Mouse (Mus musculus) heart, postnatal 25 days (tissue): Measurements from ENCODE around the gene Fgfr2. TPM values are rescaled to one million over a fixed set of nuclear protein-coding genes. Genes with fewer than 3 reads are reported as not detected.

Source experiments
- DNase-seq: peaks from one replicate; pipeline ENCODE4 v3.0.0; 2022; ENCODE audit warnings: low spot score
- intact Hi-C: fragments of 180-260 bp; cut with DNase I; formaldehyde crosslinking; loops from one replicate; pipeline ENCODE4 v1.15.1; 2025
- total RNA-seq, 2 experiments: library from RNA; stranded (reverse); gene quantifications; 2 replicates each; pipeline ENCODE4 v1.2.3; 2021

The Fgfr2 gene
- total RNA-seq, 2 experiments from 2014 or later, result 1.7 to 1.8 TPM

GRCm38 (mm10) chr7:132286630-132287339, 836.4 kb downstream of the Fgfr2 start:
- no peak for DNase-seq
- intact Hi-C loops, result no loop called here

- intact Hi-C loops, result loop anchor here (2.0 kb wide), 1 partner anchor 40 kb away; no protein-coding TSS in a partner anchor
These were observed 838.4 kb downstream of the Fgfr2 start for GRCm38 (mm10) chr7:132284795-132285194.

DNA sequence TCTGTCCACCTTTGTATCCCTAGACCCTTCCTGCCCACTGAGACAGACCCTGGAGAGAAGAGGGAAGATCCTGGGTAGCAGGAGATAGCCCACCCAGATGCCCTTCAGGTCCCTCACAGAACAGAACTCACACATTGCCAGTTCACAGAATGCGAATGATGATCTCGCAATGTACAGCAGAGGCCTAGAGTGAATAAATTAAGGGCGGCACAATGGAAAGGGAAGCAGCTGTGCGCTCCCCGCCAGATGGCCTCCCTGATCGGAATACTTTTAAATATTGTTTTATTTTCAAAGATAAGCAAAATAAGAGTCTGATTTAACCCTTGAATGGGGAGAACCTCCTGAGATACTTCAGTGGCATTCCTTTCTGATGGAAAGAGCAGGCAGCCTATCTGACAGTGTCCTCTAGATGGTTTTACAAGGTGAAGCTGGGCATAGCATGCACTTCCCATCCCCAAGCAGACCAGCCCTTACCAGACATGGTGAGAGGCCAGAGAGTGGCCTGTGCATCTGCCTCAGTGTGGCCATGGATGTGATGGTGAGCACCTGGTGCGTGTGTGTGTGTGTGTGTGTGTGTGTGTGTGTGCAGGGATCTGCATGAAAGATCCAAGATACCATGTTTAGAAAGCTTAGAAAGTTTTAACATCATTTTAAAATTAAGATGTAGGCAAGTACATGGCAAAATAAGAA, 839.0 kb downstream of the Fgfr2 start:
- DNase-seq, result no peak
- intact Hi-C loops, result loop anchor here (2.0 kb wide), 1 partner anchor 39 kb away; no protein-coding TSS in a partner anchor

More at GRCm38 (mm10) chr7:132284795-132285194, 838.4 kb downstream of the Fgfr2 start:
- DNase-seq, result no peak

- intact Hi-C loops, result no loop called here
- no peak for DNase-seq
These were observed 840.6 kb downstream of the Fgfr2 start for GRCm38 (mm10) chr7:132282576-132282975.

- intact Hi-C loops, result no loop called here
- no peak for DNase-seq
These were observed 841.0 kb downstream of the Fgfr2 start for GRCm38 (mm10) chr7:132282161-132282560.

DNA sequence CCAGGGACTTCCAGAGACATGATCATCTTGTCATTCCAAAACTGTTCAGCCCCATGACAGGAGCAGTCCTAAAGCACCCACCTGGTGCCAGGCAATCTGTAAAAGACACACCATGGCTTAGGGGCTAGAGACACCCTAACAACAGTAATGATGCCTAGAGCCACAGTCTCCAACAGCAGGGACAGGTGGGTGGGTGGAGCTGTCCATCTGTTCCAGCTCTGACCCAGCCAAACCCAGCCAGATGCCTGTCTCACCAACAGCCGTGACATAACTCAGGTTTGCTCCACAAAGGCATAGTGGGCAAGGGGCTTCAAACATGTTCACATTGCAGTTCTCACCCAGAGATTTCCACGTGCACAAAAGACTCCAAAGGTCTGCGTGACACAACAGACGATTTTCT, 841.4 kb downstream of the Fgfr2 start:
- intact Hi-C loops, result no loop called here
- DNase-seq, result no peak

DNA sequence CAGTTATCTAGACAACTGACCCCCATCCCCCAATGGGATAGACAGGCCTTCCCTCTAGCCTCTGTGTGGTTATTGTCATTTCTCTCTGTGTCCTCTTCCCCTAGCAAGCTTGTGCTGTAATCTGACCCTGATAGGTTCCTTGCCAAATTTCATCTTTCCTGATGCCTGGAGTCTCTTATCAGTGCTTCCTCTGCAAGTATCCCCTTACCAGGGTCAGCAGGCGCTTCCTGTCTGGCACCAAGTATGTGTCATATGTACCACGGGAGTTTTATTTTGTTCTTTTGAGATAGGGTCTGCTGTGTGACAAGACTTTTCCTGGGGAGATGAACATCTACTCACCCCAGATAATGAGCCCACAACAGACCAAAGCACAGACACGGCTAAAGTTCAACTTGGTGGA, 844.5 kb downstream of the Fgfr2 start:
- DNase-seq, result no peak
- intact Hi-C loops, result no loop called here

- intact Hi-C loops, result no loop called here
- DNase-seq, result no peak
These were observed 846.9 kb downstream of the Fgfr2 start for GRCm38 (mm10) chr7:132276287-132276686.

DNA sequence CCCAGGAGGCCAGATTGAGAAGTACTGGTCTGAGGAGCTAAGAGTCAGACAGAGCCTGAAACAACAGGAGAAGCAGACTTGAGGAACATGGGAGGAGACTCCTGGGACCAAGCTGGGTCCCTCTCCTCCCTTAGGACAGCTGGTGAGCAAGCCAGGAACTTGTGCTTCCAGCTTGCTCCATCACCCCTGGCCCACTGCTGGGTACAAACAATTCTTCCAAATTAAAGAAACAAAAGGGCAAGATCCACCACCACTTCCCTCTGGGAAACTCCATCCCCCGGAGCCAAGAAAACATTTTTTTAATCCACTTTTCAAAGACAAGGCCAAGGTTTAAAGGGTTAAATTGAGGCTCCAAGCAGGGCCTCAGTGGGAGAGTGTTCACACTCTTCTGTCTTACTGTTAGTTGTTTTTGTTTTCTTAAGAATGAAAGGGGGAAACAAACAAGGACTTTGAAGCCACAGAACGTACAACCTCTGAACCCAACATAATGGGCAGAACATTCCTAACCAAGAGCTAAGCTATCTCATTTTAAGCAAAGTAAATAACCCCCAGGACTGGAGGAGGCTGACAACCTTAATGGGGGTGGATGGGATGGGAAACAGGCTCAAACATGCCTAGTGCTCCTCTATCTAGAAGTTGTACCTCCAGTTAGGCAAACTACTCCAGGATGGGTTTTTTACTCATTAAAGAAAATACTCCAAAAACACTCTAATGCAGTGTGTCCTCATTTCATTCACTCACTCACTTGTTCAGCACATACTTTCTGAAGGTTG, 849.2 kb downstream of the Fgfr2 start:
- DNase-seq, result no peak
- intact Hi-C loops, result no loop called here

- no peak for DNase-seq
- intact Hi-C loops, result no loop called here
These were observed 850.2 kb downstream of the Fgfr2 start for GRCm38 (mm10) chr7:132272984-132273383.

GRCm38 (mm10) chr7:132270364-132270763, 852.8 kb downstream of the Fgfr2 start:
- intact Hi-C loops, result no loop called here
- DNase-seq, result no peak

- no peak for DNase-seq
- intact Hi-C loops, result no loop called here
These were observed 853.5 kb downstream of the Fgfr2 start for GRCm38 (mm10) chr7:132269661-132270060.

- intact Hi-C loops, result no loop called here
- no peak for DNase-seq
These were observed 855.2 kb downstream of the Fgfr2 start for GRCm38 (mm10) chr7:132267721-132268498.

DNA sequence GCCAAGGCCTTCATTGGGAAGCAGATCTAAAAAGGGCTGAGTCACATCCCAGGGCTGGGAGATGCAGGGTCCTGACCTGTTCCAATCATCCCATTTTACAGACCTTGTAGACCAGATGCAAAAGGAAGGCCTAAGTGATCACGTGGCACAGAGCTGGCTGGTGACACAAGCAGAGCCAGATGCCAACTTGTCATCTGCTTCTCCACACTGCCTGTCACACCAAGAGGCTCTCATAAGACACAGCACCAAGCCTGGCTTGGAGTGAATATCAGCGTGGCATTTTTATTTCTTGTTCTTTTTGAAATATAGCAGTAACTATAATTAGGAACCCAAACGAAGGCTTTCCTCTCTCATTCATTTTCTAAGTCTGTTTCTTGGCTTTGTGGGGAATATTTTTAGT, 858.4 kb downstream of the Fgfr2 start:
- DNase-seq, result no peak
- intact Hi-C loops, result no loop called here

- DNase-seq, result no peak
- intact Hi-C loops, result no loop called here
These were observed 860.0 kb downstream of the Fgfr2 start for GRCm38 (mm10) chr7:132263186-132263585.

GRCm38 (mm10) chr7:132262696-132263095, 860.5 kb downstream of the Fgfr2 start:
- DNase-seq, result no peak
- intact Hi-C loops, result no loop called here

- DNase-seq, result no peak
- intact Hi-C loops, result no loop called here
These were observed 861.3 kb downstream of the Fgfr2 start for GRCm38 (mm10) chr7:132261885-132262284.

- intact Hi-C loops, result no loop called here
- no peak for DNase-seq
These were observed 862.5 kb downstream of the Fgfr2 start for GRCm38 (mm10) chr7:132260632-132261031.

DNA sequence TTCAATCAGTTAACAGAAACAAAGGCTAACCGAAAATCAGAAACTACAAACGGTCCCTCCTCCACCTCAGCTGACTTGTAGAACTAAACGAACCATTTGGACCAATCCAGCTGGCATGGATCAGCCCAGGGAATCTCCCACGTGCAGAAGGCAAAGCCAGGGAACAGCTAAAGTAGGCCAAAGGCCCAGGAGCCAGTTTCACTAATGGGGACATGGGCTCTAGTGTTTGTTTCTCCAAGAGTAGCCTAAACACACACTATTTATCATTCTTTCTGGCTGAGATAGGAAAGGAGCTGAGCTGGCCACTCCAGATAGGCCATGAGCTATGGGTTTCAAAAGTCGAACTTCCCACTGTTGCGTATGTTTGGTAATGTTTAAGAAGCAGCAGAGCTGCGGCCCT, 864.3 kb downstream of the Fgfr2 start:
- no peak for DNase-seq
- intact Hi-C loops, result no loop called here

- intact Hi-C loops, result no loop called here
- DNase-seq, result no peak
These were observed 864.9 kb downstream of the Fgfr2 start for GRCm38 (mm10) chr7:132258216-132258615.
